Mouse (Mus musculus) thymus, adult 2 months (tissue): ENCODE measurements around the gene AC161166.1.

Experiments used
- CTCF ChIP-seq: fragments of 200-500 bp; IDR thresholded peaks from 2 replicates; pipeline ENCODE4 v1.5.1; 2012; ENCODE audit warnings: mild to moderate bottlenecking, control low read depth, low read length, moderate library complexity, borderline replicate concordance; ENCODE audit not compliant: control insufficient read depth, poor library complexity, insufficient read depth; ENCODE audit errors: extremely low read depth
- POLR2A ChIP-seq: fragments of 200-500 bp; IDR thresholded peaks from 2 replicates; pipeline ENCODE4 v1.6.1; 2012; ENCODE audit warnings: mild to moderate bottlenecking, low read length, control low read depth, moderate library complexity; ENCODE audit not compliant: control insufficient read depth, poor library complexity, insufficient read depth; ENCODE audit errors: extremely low read depth

- TF ChIP-seq CTCF (no peak), POLR2A (no peak)
Observed at GRCm38 (mm10) chr7:24524978-24525377, 12.7 kb upstream of the AC161166.1 start.
